Mouse (Mus musculus) lung, embryonic 16.5 days (tissue): ENCODE results near the gene Acp5. TPM values are rescaled to one million over a fixed set of nuclear protein-coding genes. Genes with fewer than 3 reads are reported as not detected.

Experiments
- ATAC-seq: fragments of 200-750 bp; cut with Nextera tagmentation; 2 replicates; pipeline ENCODE4 v1.8.0; 2017; ENCODE audit warnings: low read depth, mild to moderate bottlenecking, moderate library complexity
- H3K27ac ChIP-seq: fragments of 300-500 bp; sonication (generic); 2 replicates; pipeline ENCODE4 v1.5.1; 2014; ENCODE audit warnings: mild to moderate bottlenecking, control low read depth, low read length
- H3K27me3 ChIP-seq: fragments of 300-500 bp; sonication (generic); 2 replicates; pipeline ENCODE4 v1.6.1; 2014; ENCODE audit warnings: low read depth, low read length, mixed read lengths; ENCODE audit not compliant: control insufficient read depth, insufficient read depth
- H3K36me3 ChIP-seq: fragments of 300-500 bp; sonication (generic); 2 replicates; pipeline ENCODE4 v1.6.1; 2014; ENCODE audit warnings: low read length; ENCODE audit not compliant: control insufficient read depth, insufficient read depth
- H3K4me1 ChIP-seq: fragments of 300-500 bp; sonication (generic); replicated peaks from 2 replicates; pipeline ENCODE4 v1.6.1; 2014; ENCODE audit warnings: low read length, mixed read lengths; ENCODE audit not compliant: control insufficient read depth, insufficient read depth
- H3K4me2 ChIP-seq: fragments of 300-500 bp; sonication (generic); 2 replicates; pipeline ENCODE4 v1.6.1; 2014; ENCODE audit warnings: low read depth, low read length, control low read depth
- H3K4me3 ChIP-seq: fragments of 300-500 bp; sonication (generic); 2 replicates; pipeline ENCODE4 v1.5.1; 2014; ENCODE audit warnings: mild to moderate bottlenecking, low read length, control low read depth
- H3K9ac ChIP-seq: fragments of 300-500 bp; sonication (generic); 2 replicates; pipeline ENCODE4 v1.6.1; 2014; ENCODE audit warnings: low read length, control low read depth
- H3K9me3 ChIP-seq: fragments of 300-500 bp; sonication (generic); 2 replicates; pipeline ENCODE4 v1.6.1; 2016; ENCODE audit warnings: low read length; ENCODE audit not compliant: control insufficient read depth
- WGBS: fragments of 180-500 bp; shearing (Covaris S2); extraction: QIAGEN DNeasy Blood & Tissue Kit; methylation state at CpG from one replicate; pipeline ENCODE4 v1.1.7; 2014; 5-methylcytosine and 5-hydroxymethylcytosine counted together
- polyA plus RNA-seq: library from polyadenylated mRNA; unstranded; fragments of >200 nt; fragmentation: Nextera tagmentation; extraction: Ambion mirVana; gene quantifications from 2 replicates; pipeline ENCODE4 v1.2.1, GENCODE M21; 2015

The Acp5 gene
- polyA plus RNA-seq, result 8.2 and 10.2 TPM in 2 replicates

- H3K36me3 ChIP-seq, result no peaks in the 10 kb centered on the region
- H3K4me2 ChIP-seq, result no peak within 1 kb of the TSS
- no peak within 1 kb of the TSS for H3K9ac ChIP-seq
- no peak within 1 kb of the TSS for H3K27ac ChIP-seq
- no peaks in the 10 kb centered on the region for H3K27me3 ChIP-seq
- 64% methylated on average over 7 of the region's 7 CpGs for WGBS
- H3K9me3 ChIP-seq, result no peaks in the 10 kb centered on the region
- no peak within 1 kb of the TSS for H3K4me3 ChIP-seq
- no peak for ATAC-seq
- H3K4me1 ChIP-seq, result peaks cover 10% of the 10 kb centered on the region; the same call in 1 of the 2 replicates
Observed at GRCm38 (mm10) chr9:22135644-22136390, at the start of gene Acp5. Gene Acp5 (minus strand): TSS chr9:22135711.

GRCm38 (mm10) chr9:22172318-22172717, 36.8 kb upstream of the Acp5 start:
- no peak overlapping the region for H3K27ac ChIP-seq
- no peaks in the 10 kb centered on the region for H3K4me1 ChIP-seq
- no peak overlapping the region for H3K9ac ChIP-seq
- no peak overlapping the region for H3K4me3 ChIP-seq
- 80% methylated on average over 4 of the region's 4 CpGs for WGBS
- H3K27me3 ChIP-seq, result no peaks in the 10 kb centered on the region
- no peak for ATAC-seq
- peaks cover 4% of the 10 kb centered on the region; the same call in 1 of the 2 replicates for H3K9me3 ChIP-seq
- no peaks in the 10 kb centered on the region for H3K36me3 ChIP-seq
- H3K4me2 ChIP-seq, result no peak overlapping the region

- Histone ChIP-seq H3K27ac (no peak overlapping the region), H3K36me3 (no peaks in the 10 kb centered on the region), H3K4me1 (0 out of 2 replicates have a peak, but pooled peaks cover 2% of the 10 kb centered on the region), H3K4me3 (no peak overlapping the region), H3K9ac (no peak overlapping the region), H3K4me2 (no peak overlapping the region), H3K27me3 (no peaks in the 10 kb centered on the region), H3K9me3 (peaks cover 4% of the 10 kb centered on the region; the same call in 1 of the 2 replicates)
- ATAC-seq, result no peak
- 86% methylated on average over 11 of the region's 11 CpGs for WGBS
Observed at GRCm38 (mm10) chr9:22169327-22169726, 33.8 kb upstream of the Acp5 start.

GRCm38 (mm10) chr9:22167751-22168150, 32.2 kb upstream of the Acp5 start:
- H3K9ac ChIP-seq, result no peak overlapping the region
- no peak overlapping the region for H3K4me3 ChIP-seq
- 0 out of 2 replicates have a peak, but pooled peaks cover 2% of the 10 kb centered on the region for H3K4me1 ChIP-seq
- ATAC-seq, result no peak
- no peaks in the 10 kb centered on the region for H3K36me3 ChIP-seq
- WGBS, result 95% methylated on average over 4 of the region's 4 CpGs
- no peaks in the 10 kb centered on the region for H3K27me3 ChIP-seq
- no peak overlapping the region for H3K27ac ChIP-seq
- no peak overlapping the region for H3K4me2 ChIP-seq
- peaks cover 4% of the 10 kb centered on the region; the same call in 1 of the 2 replicates for H3K9me3 ChIP-seq

GRCm38 (mm10) chr9:22166686-22167085, 31.2 kb upstream of the Acp5 start:
- Histone ChIP-seq H3K27ac (no peak overlapping the region), H3K9ac (no peak overlapping the region), H3K4me1 (0 out of 2 replicates have a peak, but pooled peaks cover 2% of the 10 kb centered on the region), H3K27me3 (no peaks in the 10 kb centered on the region), H3K4me2 (no peak overlapping the region), H3K9me3 (peaks cover 4% of the 10 kb centered on the region; the same call in 1 of the 2 replicates), H3K36me3 (no peaks in the 10 kb centered on the region), H3K4me3 (no peak overlapping the region)
- ATAC-seq, result no peak
- 83% methylated on average over 10 of the region's 10 CpGs for WGBS

- H3K27ac ChIP-seq, result no peak overlapping the region
- no peak overlapping the region for H3K9ac ChIP-seq
- H3K4me3 ChIP-seq, result no peak overlapping the region
- H3K27me3 ChIP-seq, result no peaks in the 10 kb centered on the region
- no peak overlapping the region for H3K4me2 ChIP-seq
- 0 out of 2 replicates have a peak, but pooled peaks cover 2% of the 10 kb centered on the region for H3K4me1 ChIP-seq
- ATAC-seq, result no peak
- H3K36me3 ChIP-seq, result no peaks in the 10 kb centered on the region
- H3K9me3 ChIP-seq, result peaks cover 4% of the 10 kb centered on the region; the same call in 1 of the 2 replicates
- 47% methylated on average over 6 of the region's 6 CpGs for WGBS
Observed at GRCm38 (mm10) chr9:22165964-22166363, 30.5 kb upstream of the Acp5 start.

GRCm38 (mm10) chr9:22164711-22165668, 29.5 kb upstream of the Acp5 start:
- peaks cover 4% of the 10 kb centered on the region; the same call in 1 of the 2 replicates for H3K9me3 ChIP-seq
- H3K4me1 ChIP-seq, result 0 out of 2 replicates have a peak, but pooled peaks cover 2% of the 10 kb centered on the region
- 1% methylated on average over 51 of the region's 54 CpGs for WGBS
- H3K27ac ChIP-seq, result no peak overlapping the region; the same call in 1 of the 2 replicates
- H3K4me3 ChIP-seq, result peak overlapping the region; percentile 68
- H3K27me3 ChIP-seq, result no peaks in the 10 kb centered on the region
- H3K36me3 ChIP-seq, result no peaks in the 10 kb centered on the region
- ATAC-seq, result peak; percentile 77
- peak overlapping the region; percentile 80 for H3K9ac ChIP-seq
- H3K4me2 ChIP-seq, result peak overlapping the region; percentile 99

- Histone ChIP-seq H3K27me3 (no peaks in the 10 kb centered on the region), H3K9me3 (peaks cover 4% of the 10 kb centered on the region; the same call in 1 of the 2 replicates), H3K27ac (no peak overlapping the region), H3K4me3 (no peak overlapping the region), H3K9ac (no peak overlapping the region), H3K36me3 (peaks cover 2% of the 10 kb centered on the region; the same call in 1 of the 2 replicates), H3K4me1 (peaks cover 2% of the 10 kb centered on the region; the same call in 1 of the 2 replicates), H3K4me2 (no peak overlapping the region)
- WGBS, result 83% methylated on average over 7 of the region's 7 CpGs
- no peak for ATAC-seq
Observed at GRCm38 (mm10) chr9:22162912-22163311, 27.4 kb upstream of the Acp5 start.
